Mouse (Mus musculus) cerebellum, adult 2 months (tissue): ENCODE results near the gene Itgb5.

Experiments
- CTCF ChIP-seq: fragments of 200-500 bp; IDR thresholded peaks from 2 replicates; pipeline ENCODE4 v1.5.1; 2011; ENCODE audit warnings: low read depth, mild to moderate bottlenecking, control low read depth, low read length, moderate library complexity, borderline replicate concordance; ENCODE audit not compliant: insufficient read depth
- POLR2A ChIP-seq: fragments of 200-500 bp; IDR thresholded peaks from 2 replicates; pipeline ENCODE4 v1.6.1; 2011; ENCODE audit warnings: low read length, control low read depth, borderline replicate concordance; ENCODE audit not compliant: insufficient read depth

GRCm38 (mm10) chr16:33837191-33837590 lies 7.7 kb downstream of the Itgb5 start:
- TF ChIP-seq CTCF = no peak
- no peak for TF ChIP-seq POLR2A
